Mouse (Mus musculus) hindbrain, embryonic 11.5 days (tissue): ENCODE measurements at regions not wholly inside any gene's neighbourhood (a gene's known extent, or its start where the extent isn't known, plus 50 kb on each side); places are given as distances from the start of the nearest gene placed in this dataset.

Experiments used
- ATAC-seq: fragments of 200-750 bp; cut with Nextera tagmentation; 2 replicates; pipeline ENCODE4 v1.8.0; 2017; ENCODE audit warnings: mild to moderate bottlenecking, moderate TSS enrichment, moderate library complexity; ENCODE audit not compliant: low FRiP score
- DNase-seq: peaks from one replicate; pipeline ENCODE4 v3.0.0-alpha.2; 2015; ENCODE audit warnings: low spot score
- H3K27ac ChIP-seq: fragments of 300-500 bp; sonication (generic); 2 replicates; pipeline ENCODE4 v1.5.1; 2014; ENCODE audit warnings: mild to moderate bottlenecking, low read depth, low read length
- H3K27me3 ChIP-seq: fragments of 300-500 bp; sonication (generic); 2 replicates; pipeline ENCODE4 v1.6.1; 2014; ENCODE audit warnings: mild to moderate bottlenecking, low read length, moderate library complexity, mixed read lengths; ENCODE audit not compliant: control insufficient read depth, insufficient read depth
- H3K36me3 ChIP-seq: fragments of 300-500 bp; sonication (generic); 2 replicates; pipeline ENCODE4 v1.6.1; 2014; ENCODE audit warnings: mild to moderate bottlenecking, low read length, moderate library complexity, mixed read lengths; ENCODE audit not compliant: control insufficient read depth, insufficient read depth
- H3K4me1 ChIP-seq: fragments of 300-500 bp; sonication (generic); replicated peaks from 2 replicates; pipeline ENCODE4 v1.6.1; 2014; ENCODE audit warnings: low read length, mixed read lengths; ENCODE audit not compliant: control insufficient read depth, insufficient read depth
- H3K4me2 ChIP-seq: fragments of 300-500 bp; sonication (generic); replicated peaks from 2 replicates; pipeline ENCODE4 v1.6.1; 2014; ENCODE audit warnings: mild to moderate bottlenecking, low read depth, low read length
- H3K4me3 ChIP-seq: fragments of 300-500 bp; sonication (generic); 2 replicates; pipeline ENCODE4 v1.5.1; 2014; ENCODE audit warnings: low read depth, low read length
- H3K9ac ChIP-seq: fragments of 300-500 bp; sonication (generic); 2 replicates; pipeline ENCODE4 v1.6.1; 2014; ENCODE audit warnings: low read depth, low read length
- H3K9me3 ChIP-seq: fragments of 300-500 bp; sonication (generic); 2 replicates; pipeline ENCODE4 v1.6.1; 2016; ENCODE audit warnings: low read length; ENCODE audit not compliant: control insufficient read depth
- WGBS: fragments of 180-500 bp; shearing (Covaris S2); extraction: QIAGEN DNeasy Blood & Tissue Kit; methylation state at CpG from one replicate; pipeline ENCODE4 v1.1.7; 2014; 5-methylcytosine and 5-hydroxymethylcytosine counted together

- ATAC-seq, result no peak
- no peak for DNase-seq
- H3K27me3 ChIP-seq, result no peaks in the 10 kb centered on the region
- H3K4me1 ChIP-seq, result no peaks in the 10 kb centered on the region
- H3K27ac ChIP-seq, result no peak overlapping the region
- H3K9ac ChIP-seq, result no peak overlapping the region
- H3K4me3 ChIP-seq, result no peak overlapping the region
- 40% methylated on average over 2 of the region's 2 CpGs for WGBS
- H3K9me3 ChIP-seq, result no peaks in the 10 kb centered on the region
- H3K4me2 ChIP-seq, result no peak overlapping the region
- H3K36me3 ChIP-seq, result no peaks in the 10 kb centered on the region
These were observed 576.1 kb upstream of the 4930452B06Rik start for GRCm38 (mm10) chr14:9242118-9242517.

DNA sequence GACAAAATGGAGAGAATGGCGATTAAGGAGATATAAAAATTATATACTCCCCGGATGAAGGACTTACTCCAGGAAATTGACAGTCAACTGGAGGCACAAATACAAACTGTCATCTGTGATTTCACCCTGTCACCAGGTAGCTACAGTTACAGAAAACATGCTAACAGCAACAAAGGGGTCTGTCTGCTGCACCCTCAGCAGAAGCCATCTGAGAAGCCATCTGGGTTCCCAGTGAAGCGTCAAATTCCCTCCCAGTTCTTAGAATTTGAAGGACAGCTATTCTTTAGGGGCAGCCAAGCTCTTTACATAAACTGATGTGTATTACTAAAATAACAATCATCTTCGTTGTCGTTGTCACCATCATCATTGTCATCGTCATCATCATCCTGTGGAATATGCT lies 561.6 kb upstream of the 4930452B06Rik start:
- Histone ChIP-seq H3K27ac (no peak overlapping the region), H3K4me2 (no peak overlapping the region), H3K4me3 (no peak overlapping the region), H3K4me1 (no peaks in the 10 kb centered on the region), H3K9ac (no peak overlapping the region), H3K36me3 (no peaks in the 10 kb centered on the region), H3K9me3 (no peaks in the 10 kb centered on the region), H3K27me3 (no peaks in the 10 kb centered on the region)
- DNase-seq, result no peak
- ATAC-seq, result no peak
- WGBS, result 81% methylated on average over 6 of the region's 6 CpGs

GRCm38 (mm10) chr14:9200246-9200645 lies 534.2 kb upstream of the 4930452B06Rik start:
- no peak for ATAC-seq

DNA sequence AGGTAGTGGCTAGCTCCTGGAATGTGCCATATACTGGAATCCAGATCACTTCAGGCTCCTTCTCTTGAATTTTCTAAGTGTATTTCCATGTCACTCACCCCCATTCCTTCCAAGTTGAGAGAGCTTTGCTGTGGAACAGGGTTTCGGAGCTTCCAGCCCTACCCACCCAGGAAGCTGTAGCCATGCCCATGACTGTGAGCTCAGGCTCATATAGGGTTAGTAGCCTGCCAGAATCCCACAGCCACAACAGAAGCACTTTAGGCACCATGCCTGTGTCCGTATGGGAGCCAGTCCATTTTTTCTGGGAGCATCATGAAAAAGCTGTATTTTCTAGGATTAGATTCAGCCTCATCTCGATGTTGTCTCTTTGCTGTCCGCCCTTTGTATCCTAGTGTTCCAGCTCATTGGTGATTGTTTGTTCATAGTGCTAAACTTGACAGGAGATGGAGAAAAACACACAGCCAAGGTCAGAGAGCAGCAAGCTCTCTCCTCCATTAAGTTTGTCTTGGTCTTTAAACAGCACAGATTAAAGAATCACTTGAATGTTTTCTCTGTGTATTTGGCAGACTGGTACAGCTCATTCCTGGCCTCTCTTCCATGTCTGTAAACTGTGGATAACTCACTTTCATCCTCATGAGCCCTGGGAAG lies 526.2 kb upstream of the 4930452B06Rik start:
- H3K4me1 ChIP-seq, result no peaks in the 10 kb centered on the region
- no peaks in the 10 kb centered on the region for H3K9me3 ChIP-seq
- 81% methylated on average over 4 of the region's 4 CpGs for WGBS
- no peaks in the 10 kb centered on the region for H3K27me3 ChIP-seq
- no peaks in the 10 kb centered on the region for H3K36me3 ChIP-seq
- no peak overlapping the region for H3K27ac ChIP-seq
- no peak overlapping the region for H3K9ac ChIP-seq
- DNase-seq, result no peak
- no peak for ATAC-seq
- no peak overlapping the region for H3K4me3 ChIP-seq
- H3K4me2 ChIP-seq, result no peak overlapping the region

More at GRCm38 (mm10) chr14:9200246-9200645, 534.2 kb upstream of the 4930452B06Rik start:
- H3K9ac ChIP-seq, result no peak overlapping the region
- H3K4me2 ChIP-seq, result no peak overlapping the region
- H3K27ac ChIP-seq, result no peak overlapping the region
- H3K27me3 ChIP-seq, result no peaks in the 10 kb centered on the region
- H3K4me1 ChIP-seq, result no peaks in the 10 kb centered on the region
- 87% methylated on average over 2 of the region's 2 CpGs for WGBS
- DNase-seq, result no peak
- no peaks in the 10 kb centered on the region for H3K9me3 ChIP-seq
- H3K36me3 ChIP-seq, result no peaks in the 10 kb centered on the region
- H3K4me3 ChIP-seq, result no peak overlapping the region

DNA sequence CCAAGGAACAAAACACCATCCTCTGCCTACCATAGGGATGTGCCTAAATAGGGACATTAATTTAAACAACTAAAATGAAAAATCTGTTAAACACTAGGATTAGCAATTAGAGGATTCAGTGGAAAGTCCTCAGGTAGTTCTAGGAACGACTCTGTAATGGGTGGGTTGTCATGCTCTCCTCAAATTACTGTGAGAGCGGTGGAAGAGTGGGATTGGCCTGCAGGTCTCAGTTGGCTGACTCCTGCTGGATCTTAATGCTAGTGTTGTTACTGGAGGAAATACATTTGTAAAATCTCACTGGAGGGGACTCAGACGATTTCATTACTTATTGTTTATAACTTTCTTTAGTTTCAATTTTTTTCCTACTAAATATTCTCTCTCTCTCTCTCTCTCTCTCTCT lies 525.6 kb upstream of the 4930452B06Rik start:
- Histone ChIP-seq H3K4me1 (no peaks in the 10 kb centered on the region), H3K27me3 (no peaks in the 10 kb centered on the region), H3K27ac (no peak overlapping the region), H3K4me3 (no peak overlapping the region), H3K9ac (no peak overlapping the region), H3K4me2 (no peak overlapping the region), H3K36me3 (no peaks in the 10 kb centered on the region), H3K9me3 (no peaks in the 10 kb centered on the region)
- 77% methylated on average over 3 of the region's 3 CpGs for WGBS
- ATAC-seq (no peak), DNase-seq (no peak)

GRCm38 (mm10) chr14:9161336-9161735 lies 495.3 kb upstream of the 4930452B06Rik start:
- no peak for ATAC-seq
- no peak for DNase-seq
- no peaks in the 10 kb centered on the region for H3K9me3 ChIP-seq
- H3K4me1 ChIP-seq, result no peaks in the 10 kb centered on the region
- no peak overlapping the region for H3K4me3 ChIP-seq
- H3K36me3 ChIP-seq, result no peaks in the 10 kb centered on the region
- no peak overlapping the region for H3K27ac ChIP-seq
- H3K4me2 ChIP-seq, result no peak overlapping the region
- no peak overlapping the region for H3K9ac ChIP-seq
- no peaks in the 10 kb centered on the region for H3K27me3 ChIP-seq
- 92% methylated on average over 2 of the region's 2 CpGs for WGBS

- Histone ChIP-seq H3K4me2 (no peak overlapping the region), H3K4me3 (no peak overlapping the region), H3K27me3 (no peaks in the 10 kb centered on the region), H3K4me1 (no peaks in the 10 kb centered on the region), H3K9ac (no peak overlapping the region), H3K27ac (no peak overlapping the region), H3K36me3 (no peaks in the 10 kb centered on the region), H3K9me3 (no peaks in the 10 kb centered on the region)
- 67% methylated on average over 3 of the region's 3 CpGs for WGBS
- DNase-seq (no peak), ATAC-seq (no peak)
These were observed 491.9 kb upstream of the 4930452B06Rik start for GRCm38 (mm10) chr14:9157941-9158340.

- Histone ChIP-seq H3K4me1 (no peaks in the 10 kb centered on the region), H3K9me3 (no peaks in the 10 kb centered on the region), H3K9ac (no peak overlapping the region), H3K36me3 (no peaks in the 10 kb centered on the region), H3K4me2 (no peak overlapping the region), H3K4me3 (no peak overlapping the region), H3K27ac (no peak overlapping the region), H3K27me3 (no peaks in the 10 kb centered on the region)
- 50% methylated on average over 1 of the region's 1 CpGs for WGBS
- DNase-seq, result no peak
- no peak for ATAC-seq
These were observed 484.8 kb upstream of the 4930452B06Rik start for GRCm38 (mm10) chr14:9150841-9151240.

- ATAC-seq (no peak), DNase-seq (no peak)
- Histone ChIP-seq H3K36me3 (no peaks in the 10 kb centered on the region), H3K4me1 (no peaks in the 10 kb centered on the region), H3K9me3 (no peaks in the 10 kb centered on the region), H3K9ac (no peak overlapping the region), H3K4me2 (no peak overlapping the region), H3K4me3 (no peak overlapping the region), H3K27me3 (no peaks in the 10 kb centered on the region), H3K27ac (no peak overlapping the region)
- WGBS, result 81% methylated on average over 4 of the region's 4 CpGs
These were observed 480.7 kb upstream of the 4930452B06Rik start for GRCm38 (mm10) chr14:9146595-9147219.
